Mouse (Mus musculus) megakaryocyte, embryonic 14.5 days (primary cell): ENCODE results near the gene Pdlim3.

Source experiments
- FLI1 ChIP-seq: IDR thresholded peaks from 2 replicates; pipeline ENCODE4 v1.6.1; 2012; ENCODE audit warnings: low read length, inconsistent platforms, mixed read lengths
- GATA1 ChIP-seq: IDR thresholded peaks from 3 replicates; pipeline ENCODE4 v1.6.1; 2012; ENCODE audit warnings: mixed read lengths, low read length, inconsistent platforms, borderline replicate concordance

GRCm38 (mm10) chr8:45913707-45914106 lies 28.4 kb downstream of the Pdlim3 start:
- TF ChIP-seq GATA1 (no peak), FLI1 (no peak)
